Comparison of ENCODE assay signal across 18 mouse cellular contexts in the genomic region with DNA sequence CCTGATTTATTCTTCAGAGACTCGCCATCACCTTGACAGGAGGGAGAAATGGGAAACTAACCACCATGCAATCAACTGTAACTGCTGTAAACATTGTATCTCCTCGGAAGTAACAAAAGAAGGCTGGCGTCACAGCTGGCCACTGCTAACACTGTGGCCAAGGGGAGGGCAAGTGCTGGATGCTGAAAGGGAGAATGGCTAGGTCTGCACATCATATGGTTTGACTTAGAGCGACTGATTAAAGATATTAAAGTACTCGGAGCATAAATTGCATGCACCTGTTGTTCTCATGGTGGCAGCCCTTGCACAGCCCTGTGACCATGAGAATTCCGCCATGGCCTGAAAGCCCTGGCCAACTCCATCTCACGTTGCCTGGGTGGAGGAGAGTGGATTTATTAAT. TPM values are rescaled to one million over a fixed set of nuclear protein-coding genes. Genes with fewer than 3 reads are reported as not detected.
DNase-seq lines count a peak whose midpoint lies in the region; ATAC-seq and TF ChIP-seq lines count a peak whose summit lies in the region.
"Had no signal": no experiment of that assay in that cellular context is flagged by ENCODE, and none has a peak within 500 bp of the region (broad histone marks: within the 10 kb centered on the region; RNA-seq: fewer than 3 reads in every experiment).

No protein-coding gene starts in this region.

- intact Hi-C loops in left cerebral cortex, adult 2 months (cut with DNase I), result no loop called here

- no peak overlapping the region for H3K4me3 ChIP-seq in kidney, embryonic 15.5 days (replicated peaks)
- no peak overlapping the region for H3K4me3 ChIP-seq in kidney, adult 2 months (ENCODE audit: insufficient read depth, low read depth, low read length)
- H3K4me3 ChIP-seq in limb, embryonic 10.5 days, result no peak overlapping the region
- no peak overlapping the region for H3K4me3 ChIP-seq in left cerebral cortex, adult 2 months
- H3K4me3 ChIP-seq: heart, embryonic 15.5 days; layer of hippocampus, adult 2 months; neural tube, embryonic 13.5 days had no signal

- peak; percentile 49; the same call in 1 of the 2 replicates for ATAC-seq in kidney, embryonic 15.5 days (replicated peaks; ENCODE audit: low FRiP score)
- ATAC-seq: CD4-positive, CD25-positive, alpha-beta regulatory T cell, adult 4 months had no signal

- H3K27me3 ChIP-seq in kidney, embryonic 15.5 days, result no peaks in the 10 kb centered on the region
- H3K27me3 ChIP-seq in kidney, adult 2 months (replicated peaks; ENCODE audit: control insufficient read depth, insufficient read depth, low read length), result no peaks in the 10 kb centered on the region
- no peaks in the 10 kb centered on the region for H3K27me3 ChIP-seq in limb, embryonic 10.5 days (ENCODE audit: low read depth, poor library complexity, severe bottlenecking)
- H3K27me3 ChIP-seq: heart, embryonic 15.5 days; neural tube, embryonic 13.5 days had no signal

- peaks cover 28% of the 10 kb centered on the region for H3K4me1 ChIP-seq in kidney, embryonic 15.5 days
- no peaks in the 10 kb centered on the region for H3K4me1 ChIP-seq in kidney, adult 2 months (ENCODE audit: control insufficient read depth, insufficient read depth, low read length)
- peaks cover 58% of the 10 kb centered on the region for H3K4me1 ChIP-seq in limb, embryonic 10.5 days

- no peak overlapping the region for H3K27ac ChIP-seq in kidney, embryonic 15.5 days
- no peak overlapping the region for H3K27ac ChIP-seq in kidney, adult 2 months (ENCODE audit: insufficient read depth, low read depth, low read length)
- H3K27ac ChIP-seq in limb, embryonic 10.5 days, result peak overlapping the region; percentile 78
- no peak overlapping the region for H3K27ac ChIP-seq in left cerebral cortex, adult 2 months
- H3K27ac ChIP-seq: heart, embryonic 15.5 days; layer of hippocampus, adult 2 months; liver, embryonic 14.5 days had no signal

- 0 out of 2 replicates have a peak, but pooled peaks cover under 1% of the 10 kb centered on the region for H3K36me3 ChIP-seq in kidney, embryonic 15.5 days
- H3K36me3 ChIP-seq in kidney, adult 2 months (ENCODE audit: control insufficient read depth, insufficient read depth, low read length), result no peaks in the 10 kb centered on the region
- no peaks in the 10 kb centered on the region for H3K36me3 ChIP-seq in limb, embryonic 10.5 days
- H3K36me3 ChIP-seq: heart, embryonic 15.5 days; neural tube, embryonic 13.5 days had no signal

- no peaks in the 10 kb centered on the region for H3K9me3 ChIP-seq in kidney, embryonic 15.5 days (replicated peaks)
- no peaks in the 10 kb centered on the region for H3K9me3 ChIP-seq in limb, embryonic 10.5 days (replicated peaks)
- H3K9me3 ChIP-seq: G1E; heart, embryonic 15.5 days; neural tube, embryonic 13.5 days had no signal

- 43% methylated on average over 7 of the region's 7 CpGs for WGBS in kidney, embryonic 15.5 days
- 83% methylated on average over 7 of the region's 7 CpGs for WGBS in kidney, adult 2 months
- WGBS in limb, embryonic 10.5 days, result 27% methylated on average over 7 of the region's 7 CpGs

- no peak for TF ChIP-seq POLR2A in kidney, adult 2 months (IDR thresholded peaks at IDR 0.05; ENCODE audit: low read depth, low read length)

- DNase-seq in embryo, embryonic 10 days (ENCODE audit: low spot score), result peak; percentile 37
- no peak for DNase-seq in embryo, embryonic 9.5 days (ENCODE audit: extremely low spot score)
- DNase-seq in kidney, adult 2 months, result no peak
- DNase-seq in embryo, embryonic 10.5 days (ENCODE audit: low spot score), result peak; percentile 53
- peak; percentile 58 for DNase-seq in limb, embryonic 10.5 days (ENCODE audit: low spot score)
- no peak for DNase-seq in layer of hippocampus, postnatal 25 days (ENCODE audit: extremely low spot score in 1 of 2, low spot score in 1 of 2)
- DNase-seq in left cerebral cortex, adult 2 months (ENCODE audit: extremely low spot score in 1 of 2, low spot score in 2 of 2), result no peak
- DNase-seq: cerebellum, adult 9-10 months; heart, adult 18-20 months; kidney, adult 9 months; thymus, postnatal 14 days had no signal

- TF ChIP-seq CTCF in kidney, adult 2 months (conservative IDR thresholded peaks at IDR 0.05; ENCODE audit: insufficient read depth, insufficient read length, low read depth, low read length), result no peak
- no peak for TF ChIP-seq CTCF in left cerebral cortex, adult 2 months (IDR thresholded peaks at IDR 0.05)

- H3K9ac ChIP-seq in kidney, embryonic 15.5 days, result no peak overlapping the region
- H3K9ac ChIP-seq: heart, embryonic 15.5 days; liver, embryonic 14.5 days; neural tube, embryonic 13.5 days had no signal

- no peak overlapping the region for H3K4me2 ChIP-seq in kidney, embryonic 15.5 days
- H3K4me2 ChIP-seq: heart, embryonic 15.5 days had no signal

RNA-seq across cellular contexts. Expression of gene Cox10, which starts 54.7 kb away (rescaled TPM):
- 27.2 and 28.7 TPM in 2 replicates for polyA plus RNA-seq in kidney, embryonic 15.5 days (2015; fragmentation: Nextera tagmentation; extraction: Ambion mirVana)
- polyA plus RNA-seq in kidney, adult 2 months (2012; rRNA removed), result 20.0 and 21.8 TPM in 2 replicates
- 30.8 and 32.3 TPM in 2 replicates for polyA plus RNA-seq in limb, embryonic 10.5 days (2016; fragmentation: Nextera tagmentation; extraction: Ambion mirVana)
- total RNA-seq in layer of hippocampus, postnatal 25 days (2021), result 10 to 100 TPM; 22.2 to 23.1 TPM
- 10 to 100 TPM; 22.0 to 27.4 TPM for total RNA-seq in left cerebral cortex, adult 2 months (2021)

Comparison
In these comparisons a context has a peak if more than half of its experiments do, and no peak if none do; other contexts are left out.
1. DNase-seq: peak in embryo, embryonic 10 days (single experiment), embryo, embryonic 10.5 days (single experiment) and limb, embryonic 10.5 days (single experiment); none in embryo, embryonic 9.5 days (single experiment), kidney, adult 2 months (single experiment), layer of hippocampus, postnatal 25 days (0 of 2) and left cerebral cortex, adult 2 months (0 of 2).